Mouse (Mus musculus): Measurements from ENCODE around the gene Zfyve21. TPM values are rescaled to one million over a fixed set of nuclear protein-coding genes. Genes with fewer than 3 reads are reported as not detected.

Zfyve21 gene
- total and polyA plus RNA-seq, 2 experiments from 2014 or later: 85.0 to 91.1 TPM

DNA sequence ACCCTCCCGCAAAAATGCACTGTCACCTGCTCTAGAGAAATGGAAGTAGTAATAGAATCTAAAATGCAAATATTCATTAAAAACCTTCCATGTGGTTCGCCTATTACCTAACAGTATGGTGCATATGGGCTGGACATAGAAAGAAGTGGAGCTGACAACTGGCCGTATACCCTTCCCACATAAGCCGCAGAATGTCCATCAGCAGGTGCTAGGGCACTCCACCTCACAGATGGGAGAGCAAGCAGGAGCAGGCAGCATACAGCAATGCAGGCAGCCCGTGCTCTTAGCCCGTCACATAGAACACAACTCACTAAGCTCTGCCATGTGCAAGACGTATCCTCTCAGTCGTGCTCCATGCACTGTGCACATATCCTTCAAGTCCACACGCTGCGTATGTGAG lies 32.8 kb downstream of the Zfyve21 start:
- no peak for TF ChIP-seq EP300 (IDR thresholded peaks at IDR 0.05; ENCODE audit: low read depth)
- no peak for TF ChIP-seq CTCF (IDR thresholded peaks at IDR 0.05; ENCODE audit: low read depth)
- Histone ChIP-seq H3K27me3 (ENCODE audit: control insufficient read depth, insufficient read depth, low read length) (no peaks in the 10 kb centered on the region), H3K9ac (replicated peaks; ENCODE audit: low read depth, low read length) (no peak overlapping the region), H3K4me2 (ENCODE audit: low read depth, low read length) (no peak overlapping the region), H3K36me3 (replicated peaks; ENCODE audit: control insufficient read depth, insufficient read depth, low read length) (peaks cover 25% of the 10 kb centered on the region), H3K27ac (ENCODE audit: low read depth) (no peak overlapping the region), H3K9me3 (replicated peaks; ENCODE audit: control insufficient read depth, low read length) (no peaks in the 10 kb centered on the region), H3K4me3 (ENCODE audit: low read depth, low read length) (no peak overlapping the region), H3K4me1 (ENCODE audit: control insufficient read depth, insufficient read depth) (no peaks in the 10 kb centered on the region)
- WGBS: 89% methylated on average over 10 of the region's 10 CpGs
- no peak for DNase-seq (ENCODE audit: low spot score)
- no peak for ATAC-seq (ENCODE audit: insufficient read depth, low read depth)

DNA sequence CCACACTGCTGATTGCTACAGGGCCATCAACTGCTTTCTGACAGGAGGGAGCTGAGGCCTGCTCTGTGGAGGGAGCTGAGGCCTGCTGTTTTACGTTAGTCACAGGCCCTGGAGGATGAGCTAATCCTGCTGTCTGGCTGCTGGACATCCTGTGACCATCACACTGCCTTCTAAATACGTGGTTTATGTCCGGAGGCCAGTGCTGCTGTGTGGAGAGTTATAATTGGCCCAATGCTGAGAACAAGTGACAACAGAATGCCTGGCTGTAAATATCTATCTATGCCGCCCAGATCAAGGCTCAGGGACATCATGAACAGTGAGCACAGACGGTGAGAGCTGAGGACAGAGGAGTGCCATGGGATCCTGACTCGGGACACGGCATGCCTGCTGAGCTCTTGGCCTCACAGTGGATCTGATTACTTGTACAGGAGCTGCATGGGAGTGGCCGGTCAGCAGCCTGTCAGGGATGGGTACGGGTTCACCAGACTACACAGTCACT lies 34.4 kb downstream of the Zfyve21 start:
- 0 out of 2 replicates have a peak overlapping the region, but pooled peaks have one; percentile 3 for H3K27ac ChIP-seq (ENCODE audit: low read depth)

DNA sequence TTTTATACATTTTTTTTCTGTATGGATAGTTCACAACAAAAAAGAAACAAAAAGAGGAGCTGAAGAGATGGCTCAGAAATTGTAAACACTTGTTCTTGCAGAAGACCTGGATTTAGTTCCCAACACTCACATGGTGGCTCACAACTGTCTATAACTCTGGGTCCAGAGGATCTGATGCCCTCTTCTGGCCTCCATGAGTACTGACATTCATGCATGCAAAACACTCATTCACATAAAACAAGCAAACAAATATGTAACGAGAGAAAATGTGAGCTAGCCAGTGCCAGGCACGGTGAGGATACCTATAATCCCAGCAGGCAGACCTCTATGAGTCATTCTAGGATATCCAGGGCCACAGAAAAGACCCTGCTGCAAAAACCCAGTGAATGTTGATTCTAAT lies 37.3 kb downstream of the Zfyve21 start:
- no peak overlapping the region for H3K27ac ChIP-seq (ENCODE audit: low read depth)
- H3K4me3 ChIP-seq (ENCODE audit: low read depth, low read length): no peak overlapping the region
- H3K9me3 ChIP-seq (replicated peaks; ENCODE audit: control insufficient read depth, low read length): no peaks in the 10 kb centered on the region
- WGBS: 72% methylated on average over 2 of the region's 2 CpGs
- no peak overlapping the region for H3K4me2 ChIP-seq (ENCODE audit: low read depth, low read length)
- H3K36me3 ChIP-seq (replicated peaks; ENCODE audit: control insufficient read depth, insufficient read depth, low read length): peaks cover 7% of the 10 kb centered on the region; the same call in 1 of the 2 replicates
- H3K9ac ChIP-seq (replicated peaks; ENCODE audit: low read depth, low read length): no peak overlapping the region
- ATAC-seq (ENCODE audit: insufficient read depth, low read depth) (no peak), DNase-seq (ENCODE audit: low spot score) (no peak)
- H3K4me1 ChIP-seq (ENCODE audit: control insufficient read depth, insufficient read depth): no peaks in the 10 kb centered on the region
- no peaks in the 10 kb centered on the region for H3K27me3 ChIP-seq (ENCODE audit: control insufficient read depth, insufficient read depth, low read length)
- TF ChIP-seq EP300 (IDR thresholded peaks at IDR 0.05; ENCODE audit: low read depth) (no peak), CTCF (IDR thresholded peaks at IDR 0.05; ENCODE audit: low read depth) (no peak)

More for the DNA sequence above, 34.4 kb downstream of the Zfyve21 start:
- H3K36me3 ChIP-seq (replicated peaks; ENCODE audit: control insufficient read depth, insufficient read depth, low read length): peaks cover 12% of the 10 kb centered on the region
- WGBS: 32% methylated on average over 9 of the region's 9 CpGs
- no peak overlapping the region for H3K4me3 ChIP-seq (ENCODE audit: low read depth, low read length)
- DNase-seq (ENCODE audit: low spot score) (peak; percentile 17), ATAC-seq (ENCODE audit: insufficient read depth, low read depth) (peak; percentile 69)
- no peak overlapping the region for H3K9ac ChIP-seq (replicated peaks; ENCODE audit: low read depth, low read length)
- no peak overlapping the region for H3K4me2 ChIP-seq (ENCODE audit: low read depth, low read length)
- no peaks in the 10 kb centered on the region for H3K27me3 ChIP-seq (ENCODE audit: control insufficient read depth, insufficient read depth, low read length)
- H3K9me3 ChIP-seq (replicated peaks; ENCODE audit: control insufficient read depth, low read length): no peaks in the 10 kb centered on the region
- no peak for TF ChIP-seq CTCF (IDR thresholded peaks at IDR 0.05; ENCODE audit: low read depth)
- no peak for TF ChIP-seq EP300 (IDR thresholded peaks at IDR 0.05; ENCODE audit: low read depth)
- H3K4me1 ChIP-seq (ENCODE audit: control insufficient read depth, insufficient read depth): no peaks in the 10 kb centered on the region

DNA sequence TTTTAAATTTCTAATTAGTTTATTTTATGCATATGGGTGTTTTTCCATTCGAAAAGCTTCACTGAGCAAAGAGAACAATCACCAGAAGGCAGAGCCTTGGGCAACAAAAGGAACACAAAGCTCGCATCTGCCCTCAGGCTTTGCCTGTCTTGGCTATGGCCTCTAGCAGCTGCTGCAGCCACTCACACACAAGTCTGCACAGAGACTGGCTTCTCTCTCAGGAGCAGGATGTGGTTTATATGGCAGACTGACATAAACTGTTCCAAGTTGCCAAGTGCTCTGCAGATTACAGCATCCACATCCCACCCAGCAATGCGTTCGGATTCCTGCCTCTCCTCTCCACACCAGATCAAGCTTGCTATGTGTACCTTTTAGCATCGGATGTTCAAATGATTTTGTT lies 37.8 kb downstream of the Zfyve21 start:
- H3K27me3 ChIP-seq (ENCODE audit: control insufficient read depth, insufficient read depth, low read length): no peaks in the 10 kb centered on the region
- no peak overlapping the region for H3K27ac ChIP-seq (ENCODE audit: low read depth)
- peaks cover 7% of the 10 kb centered on the region; the same call in 1 of the 2 replicates for H3K36me3 ChIP-seq (replicated peaks; ENCODE audit: control insufficient read depth, insufficient read depth, low read length)
- H3K4me3 ChIP-seq (ENCODE audit: low read depth, low read length): no peak overlapping the region
- ATAC-seq (ENCODE audit: insufficient read depth, low read depth) (no peak), DNase-seq (ENCODE audit: low spot score) (no peak)
- no peaks in the 10 kb centered on the region for H3K4me1 ChIP-seq (ENCODE audit: control insufficient read depth, insufficient read depth)
- WGBS: 69% methylated on average over 5 of the region's 5 CpGs
- TF ChIP-seq CTCF (IDR thresholded peaks at IDR 0.05; ENCODE audit: low read depth) (no peak), EP300 (IDR thresholded peaks at IDR 0.05; ENCODE audit: low read depth) (no peak)
- H3K4me2 ChIP-seq (ENCODE audit: low read depth, low read length): no peak overlapping the region
- no peak overlapping the region for H3K9ac ChIP-seq (replicated peaks; ENCODE audit: low read depth, low read length)
- no peaks in the 10 kb centered on the region for H3K9me3 ChIP-seq (replicated peaks; ENCODE audit: control insufficient read depth, low read length)

DNA sequence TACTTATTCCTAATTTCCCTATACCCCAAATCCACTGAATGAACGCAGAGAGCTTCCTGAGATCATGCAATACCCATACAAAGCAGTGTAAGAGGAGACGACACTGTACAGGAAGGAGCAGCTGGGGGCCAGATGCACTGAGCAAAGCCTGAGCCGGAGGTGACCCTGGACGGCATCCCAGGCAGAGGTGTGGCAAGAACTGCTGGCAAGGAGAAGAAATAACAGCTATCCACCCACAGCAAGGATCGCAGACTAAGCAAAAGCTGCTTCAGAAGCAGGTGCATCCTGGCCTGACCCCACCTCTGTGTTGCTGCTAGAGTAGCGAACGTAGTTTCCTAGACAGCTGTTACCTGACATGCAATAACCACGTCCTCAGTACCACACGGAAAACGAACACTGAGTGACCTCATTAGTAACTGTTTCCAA lies 39.1 kb downstream of the Zfyve21 start:
- H3K9ac ChIP-seq (replicated peaks; ENCODE audit: low read depth, low read length): no peak overlapping the region
- H3K4me3 ChIP-seq (ENCODE audit: low read depth, low read length): no peak overlapping the region
- no peaks in the 10 kb centered on the region for H3K4me1 ChIP-seq (ENCODE audit: control insufficient read depth, insufficient read depth)
- DNase-seq (ENCODE audit: low spot score) (no peak), ATAC-seq (ENCODE audit: insufficient read depth, low read depth) (no peak; the same call in 1 of the 2 replicates)
- H3K9me3 ChIP-seq (replicated peaks; ENCODE audit: control insufficient read depth, low read length): no peaks in the 10 kb centered on the region
- TF ChIP-seq EP300 (IDR thresholded peaks at IDR 0.05; ENCODE audit: low read depth) (no peak), CTCF (IDR thresholded peaks at IDR 0.05; ENCODE audit: low read depth) (no peak)
- H3K36me3 ChIP-seq (replicated peaks; ENCODE audit: control insufficient read depth, insufficient read depth, low read length): peaks cover 7% of the 10 kb centered on the region; the same call in 1 of the 2 replicates
- H3K27me3 ChIP-seq (ENCODE audit: control insufficient read depth, insufficient read depth, low read length): no peaks in the 10 kb centered on the region
- H3K4me2 ChIP-seq (ENCODE audit: low read depth, low read length): no peak overlapping the region
- no peak overlapping the region for H3K27ac ChIP-seq (ENCODE audit: low read depth)
- WGBS: 40% methylated on average over 10 of the region's 10 CpGs

DNA sequence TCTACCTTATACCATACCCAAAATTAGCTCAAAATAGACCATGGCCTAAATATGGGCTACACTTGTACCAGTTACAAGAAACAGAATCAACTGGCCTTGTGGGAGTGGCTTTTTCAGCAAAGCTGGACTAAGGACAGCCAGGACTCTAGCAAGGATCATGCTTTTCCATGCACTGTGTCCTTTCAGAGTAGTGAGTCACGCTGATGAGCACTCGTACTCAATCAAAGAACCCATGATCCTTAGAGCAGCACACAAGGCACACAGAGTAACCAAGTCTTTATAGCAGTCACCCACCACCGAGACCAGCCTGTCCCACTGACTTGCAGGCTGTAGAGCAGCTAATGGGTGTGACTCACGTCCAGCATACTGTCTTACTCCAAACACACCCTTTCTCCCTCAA lies 39.6 kb downstream of the Zfyve21 start:
- Histone ChIP-seq H3K27me3 (ENCODE audit: control insufficient read depth, insufficient read depth, low read length) (no peaks in the 10 kb centered on the region), H3K36me3 (replicated peaks; ENCODE audit: control insufficient read depth, insufficient read depth, low read length) (peaks cover 11% of the 10 kb centered on the region; the same call in 1 of the 2 replicates), H3K9me3 (replicated peaks; ENCODE audit: control insufficient read depth, low read length) (no peaks in the 10 kb centered on the region), H3K4me1 (ENCODE audit: control insufficient read depth, insufficient read depth) (no peaks in the 10 kb centered on the region), H3K4me2 (ENCODE audit: low read depth, low read length) (no peak overlapping the region), H3K27ac (ENCODE audit: low read depth) (no peak overlapping the region), H3K4me3 (ENCODE audit: low read depth, low read length) (no peak overlapping the region), H3K9ac (replicated peaks; ENCODE audit: low read depth, low read length) (no peak overlapping the region)
- 64% methylated on average over 4 of the region's 4 CpGs for WGBS
- ATAC-seq (ENCODE audit: insufficient read depth, low read depth): no peak
- TF ChIP-seq CTCF (IDR thresholded peaks at IDR 0.05; ENCODE audit: low read depth) (no peak), EP300 (IDR thresholded peaks at IDR 0.05; ENCODE audit: low read depth) (no peak)
- no peak for DNase-seq (ENCODE audit: low spot score)
